Mouse (Mus musculus) neural tube, embryonic 14.5 days (tissue): ENCODE data around the gene Hps4. TPM values are rescaled to one million over a fixed set of nuclear protein-coding genes. Genes with fewer than 3 reads are reported as not detected.

Source experiments
- ATAC-seq: fragments of 200-750 bp; cut with Nextera tagmentation; 2 replicates; pipeline ENCODE4 v1.8.0; 2017; ENCODE audit warnings: low read depth, mild to moderate bottlenecking, moderate TSS enrichment, moderate library complexity
- H3K27ac ChIP-seq: fragments of 300-500 bp; sonication (generic); 2 replicates; pipeline ENCODE4 v1.5.1; 2014; ENCODE audit warnings: low read depth, mild to moderate bottlenecking, control low read depth, low read length, moderate library complexity, mixed read lengths
- H3K27me3 ChIP-seq: fragments of 300-500 bp; sonication (generic); 2 replicates; pipeline ENCODE4 v1.6.1; 2014; ENCODE audit warnings: low read length; ENCODE audit not compliant: control insufficient read depth, insufficient read depth
- H3K36me3 ChIP-seq: fragments of 300-500 bp; sonication (generic); 2 replicates; pipeline ENCODE4 v1.6.1; 2014; ENCODE audit warnings: low read length, mixed read lengths; ENCODE audit not compliant: control insufficient read depth, insufficient read depth
- H3K4me1 ChIP-seq: fragments of 300-500 bp; sonication (generic); 2 replicates; pipeline ENCODE4 v1.6.1; 2014; ENCODE audit warnings: low read length; ENCODE audit not compliant: control insufficient read depth, insufficient read depth
- H3K4me2 ChIP-seq: fragments of 300-500 bp; sonication (generic); 2 replicates; pipeline ENCODE4 v1.6.1; 2014; ENCODE audit warnings: mild to moderate bottlenecking, low read depth, low read length, control low read depth
- H3K4me3 ChIP-seq: fragments of 300-500 bp; sonication (generic); 2 replicates; pipeline ENCODE4 v1.5.1; 2014; ENCODE audit warnings: low read depth, low read length, control low read depth, mixed read lengths
- H3K9ac ChIP-seq: fragments of 300-500 bp; sonication (generic); replicated peaks from 2 replicates; pipeline ENCODE4 v1.6.1; 2014; ENCODE audit warnings: low read depth, mild to moderate bottlenecking, control low read depth, low read length, mixed read lengths
- H3K9me3 ChIP-seq: fragments of 300-500 bp; sonication (generic); 2 replicates; pipeline ENCODE4 v1.6.1; 2016; ENCODE audit warnings: low read length; ENCODE audit not compliant: control insufficient read depth
- WGBS: fragments of 180-500 bp; shearing (Covaris S2); extraction: QIAGEN DNeasy Blood & Tissue Kit; methylation state at CpG from one replicate; pipeline ENCODE4 v1.1.7; 2014; 5-methylcytosine and 5-hydroxymethylcytosine counted together
- polyA plus RNA-seq: library from polyadenylated mRNA; unstranded; fragments of >200 nt; fragmentation: Nextera tagmentation; extraction: Ambion mirVana; gene quantifications from 2 replicates; pipeline ENCODE4 v1.2.1, GENCODE M21; 2014

Gene Hps4
- polyA plus RNA-seq, 1 experiment from 2014 or later = 42.9 TPM

DNA sequence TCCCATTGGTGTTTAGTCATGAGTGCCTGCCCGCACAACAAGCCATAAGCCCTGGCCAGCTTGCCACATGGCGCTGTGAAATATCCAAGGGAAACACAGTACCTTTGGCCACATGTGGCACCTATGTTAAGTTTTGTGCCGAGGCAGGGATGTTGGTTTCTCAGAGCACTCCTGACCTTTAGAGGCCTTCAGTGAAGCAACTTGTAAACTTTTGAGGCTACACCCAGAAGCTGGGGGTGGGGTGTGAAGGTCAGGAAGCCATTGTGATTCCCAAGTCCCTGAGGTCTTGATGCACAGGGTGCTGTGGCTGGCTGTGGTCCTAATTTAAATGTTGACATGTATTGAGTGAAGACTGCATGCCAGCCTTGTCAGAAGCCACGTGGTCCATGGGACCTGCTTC, 43.5 kb upstream of the Hps4 start:
- ATAC-seq = no peak
- H3K4me2 ChIP-seq = no peak overlapping the region
- no peaks in the 10 kb centered on the region for H3K9me3 ChIP-seq
- 84% methylated on average over 4 of the region's 4 CpGs for WGBS
- H3K27me3 ChIP-seq = no peaks in the 10 kb centered on the region
- no peak overlapping the region for H3K27ac ChIP-seq
- no peak overlapping the region for H3K4me3 ChIP-seq
- no peaks in the 10 kb centered on the region for H3K36me3 ChIP-seq
- H3K9ac ChIP-seq = no peak overlapping the region
- peaks cover 4% of the 10 kb centered on the region; the same call in 1 of the 2 replicates for H3K4me1 ChIP-seq

DNA sequence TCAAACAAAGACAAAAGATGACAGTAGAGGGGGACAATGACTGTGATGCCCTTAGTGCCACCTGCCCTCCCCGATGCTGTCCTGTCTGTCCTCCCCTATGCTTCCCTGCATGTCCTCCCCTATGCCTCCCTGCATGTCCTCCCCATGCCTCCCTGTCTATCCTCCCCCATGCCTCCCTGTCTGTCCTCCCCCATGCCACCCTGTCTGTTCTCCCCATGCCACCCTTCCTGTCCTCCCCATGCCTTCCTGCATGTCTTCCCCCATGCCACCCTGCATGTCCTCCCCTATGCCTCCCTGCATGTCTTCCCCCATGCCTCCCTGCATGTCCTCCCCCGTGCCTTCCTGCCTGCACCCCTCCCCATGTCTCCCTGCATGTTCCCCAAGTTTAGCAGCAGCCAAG, 42.8 kb upstream of the Hps4 start:
- no peaks in the 10 kb centered on the region for H3K36me3 ChIP-seq
- H3K27me3 ChIP-seq = no peaks in the 10 kb centered on the region
- no peak for ATAC-seq
- H3K4me1 ChIP-seq = no peaks in the 10 kb centered on the region
- no peak overlapping the region for H3K27ac ChIP-seq
- H3K4me2 ChIP-seq = no peak overlapping the region
- 83% methylated on average over 2 of the region's 2 CpGs for WGBS
- no peak overlapping the region for H3K9ac ChIP-seq
- no peak overlapping the region for H3K4me3 ChIP-seq
- no peaks in the 10 kb centered on the region for H3K9me3 ChIP-seq

- 87% methylated on average over 6 of the region's 6 CpGs for WGBS
- no peaks in the 10 kb centered on the region for H3K4me1 ChIP-seq
- H3K36me3 ChIP-seq = no peaks in the 10 kb centered on the region
- H3K27me3 ChIP-seq = no peaks in the 10 kb centered on the region
- no peak overlapping the region for H3K27ac ChIP-seq
- H3K4me3 ChIP-seq = no peak overlapping the region
- no peaks in the 10 kb centered on the region for H3K9me3 ChIP-seq
- no peak for ATAC-seq
- H3K4me2 ChIP-seq = no peak overlapping the region
- no peak overlapping the region for H3K9ac ChIP-seq
Measured at GRCm38 (mm10) chr5:112300721-112301308, 42.1 kb upstream of the Hps4 start.

DNA sequence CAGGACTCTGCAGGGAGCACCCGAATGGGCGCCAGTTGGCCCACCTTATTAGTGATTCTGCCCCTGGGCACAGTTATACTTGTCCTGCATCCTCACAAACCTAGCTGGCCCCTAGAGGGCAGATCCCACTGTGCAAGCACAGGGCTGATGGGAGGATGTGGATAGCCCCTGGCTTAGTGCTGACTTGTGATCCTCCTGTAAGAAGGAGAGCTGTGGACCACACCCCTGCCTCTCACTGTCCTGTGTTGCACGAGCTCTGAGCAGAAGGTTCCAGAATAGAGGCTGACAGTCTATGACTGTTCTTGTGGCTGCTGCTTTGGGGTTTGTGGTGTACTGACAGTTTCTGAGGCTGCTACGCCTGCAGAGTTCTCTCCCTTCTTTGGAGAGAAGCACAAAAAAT, 41.2 kb upstream of the Hps4 start:
- ATAC-seq = no peak
- no peak overlapping the region for H3K27ac ChIP-seq
- no peaks in the 10 kb centered on the region for H3K4me1 ChIP-seq
- H3K4me3 ChIP-seq = no peak overlapping the region
- no peaks in the 10 kb centered on the region for H3K36me3 ChIP-seq
- WGBS = 80% methylated on average over 4 of the region's 4 CpGs
- no peaks in the 10 kb centered on the region for H3K9me3 ChIP-seq
- no peaks in the 10 kb centered on the region for H3K27me3 ChIP-seq
- no peak overlapping the region for H3K9ac ChIP-seq
- H3K4me2 ChIP-seq = no peak overlapping the region

GRCm38 (mm10) chr5:112302310-112302709, 40.6 kb upstream of the Hps4 start:
- no peaks in the 10 kb centered on the region for H3K27me3 ChIP-seq
- ATAC-seq = no peak
- H3K9ac ChIP-seq = no peak overlapping the region
- no peaks in the 10 kb centered on the region for H3K9me3 ChIP-seq
- no peak overlapping the region for H3K27ac ChIP-seq
- no peaks in the 10 kb centered on the region for H3K4me1 ChIP-seq
- WGBS = 88% methylated on average over 5 of the region's 5 CpGs
- H3K4me3 ChIP-seq = no peak overlapping the region
- no peak overlapping the region for H3K4me2 ChIP-seq
- no peaks in the 10 kb centered on the region for H3K36me3 ChIP-seq

- no peak overlapping the region for H3K4me2 ChIP-seq
- H3K4me1 ChIP-seq = no peaks in the 10 kb centered on the region
- no peak for ATAC-seq
- H3K9me3 ChIP-seq = no peaks in the 10 kb centered on the region
- H3K27ac ChIP-seq = no peak overlapping the region
- H3K4me3 ChIP-seq = no peak overlapping the region
- H3K27me3 ChIP-seq = no peaks in the 10 kb centered on the region
- H3K36me3 ChIP-seq = peaks cover 4% of the 10 kb centered on the region; the same call in 1 of the 2 replicates
- no peak overlapping the region for H3K9ac ChIP-seq
- 67% methylated on average over 5 of the region's 5 CpGs for WGBS
Measured at GRCm38 (mm10) chr5:112305842-112306241, 37.0 kb upstream of the Hps4 start.

DNA sequence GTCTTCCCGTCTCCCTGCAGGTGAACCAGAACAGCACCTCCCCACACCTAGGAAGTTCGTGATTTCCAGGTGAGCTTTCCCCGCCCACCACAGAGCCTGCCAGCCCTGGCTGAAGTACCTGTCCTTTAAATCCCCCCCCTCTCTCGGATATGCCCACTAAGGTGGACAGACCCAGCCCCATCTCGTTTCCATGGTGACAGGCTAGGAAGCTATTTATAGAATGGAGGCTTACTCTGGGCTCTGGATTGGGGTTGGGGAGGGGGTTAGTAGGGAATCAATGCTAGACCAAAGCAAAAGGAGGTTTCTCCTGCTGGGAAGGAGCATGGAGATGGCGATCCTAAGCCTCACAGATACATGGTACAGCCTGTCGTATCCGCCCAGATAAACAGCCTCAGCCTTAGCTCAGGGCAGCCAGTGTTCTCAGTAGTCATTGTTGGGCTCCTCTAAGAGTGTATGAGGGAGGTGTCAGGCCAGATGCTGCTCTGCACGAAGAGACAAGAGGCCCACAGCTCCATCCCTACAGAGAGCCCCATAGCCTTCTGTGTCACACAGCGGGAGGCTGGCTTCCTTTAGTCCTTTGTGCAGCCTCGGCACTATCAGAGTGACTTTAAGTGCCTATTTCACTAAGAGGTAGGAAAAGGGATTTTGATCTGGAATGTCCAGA, 29.5 kb upstream of the Hps4 start:
- Histone ChIP-seq H3K36me3 (peaks cover 9% of the 10 kb centered on the region), H3K27me3 (no peaks in the 10 kb centered on the region), H3K4me2 (no peak overlapping the region), H3K4me3 (no peak overlapping the region), H3K4me1 (no peaks in the 10 kb centered on the region), H3K27ac (no peak overlapping the region), H3K9me3 (no peaks in the 10 kb centered on the region), H3K9ac (no peak overlapping the region)
- WGBS = 63% methylated on average over 11 of the region's 11 CpGs
- ATAC-seq = no peak

GRCm38 (mm10) chr5:112316468-112316867, 26.4 kb upstream of the Hps4 start:
- H3K36me3 ChIP-seq = peaks cover 5% of the 10 kb centered on the region
- no peak for ATAC-seq
- H3K27me3 ChIP-seq = no peaks in the 10 kb centered on the region
- 83% methylated on average over 5 of the region's 5 CpGs for WGBS
- H3K4me2 ChIP-seq = no peak overlapping the region
- H3K4me3 ChIP-seq = no peak overlapping the region
- H3K9ac ChIP-seq = no peak overlapping the region
- no peak overlapping the region for H3K27ac ChIP-seq
- no peaks in the 10 kb centered on the region for H3K9me3 ChIP-seq
- no peaks in the 10 kb centered on the region for H3K4me1 ChIP-seq

GRCm38 (mm10) chr5:112317328-112317727, 25.6 kb upstream of the Hps4 start:
- peaks cover 5% of the 10 kb centered on the region for H3K36me3 ChIP-seq
- no peaks in the 10 kb centered on the region for H3K4me1 ChIP-seq
- H3K27me3 ChIP-seq = no peaks in the 10 kb centered on the region
- H3K9ac ChIP-seq = no peak overlapping the region
- 71% methylated on average over 5 of the region's 5 CpGs for whole genome bisulfite sequencing
- no peak for ATAC-seq
- no peak overlapping the region for H3K27ac ChIP-seq
- H3K4me3 ChIP-seq = no peak overlapping the region
- no peak overlapping the region for H3K4me2 ChIP-seq
- H3K9me3 ChIP-seq = no peaks in the 10 kb centered on the region
